Mouse (Mus musculus): ENCODE data around the gene Ly6g6c.

DNA sequence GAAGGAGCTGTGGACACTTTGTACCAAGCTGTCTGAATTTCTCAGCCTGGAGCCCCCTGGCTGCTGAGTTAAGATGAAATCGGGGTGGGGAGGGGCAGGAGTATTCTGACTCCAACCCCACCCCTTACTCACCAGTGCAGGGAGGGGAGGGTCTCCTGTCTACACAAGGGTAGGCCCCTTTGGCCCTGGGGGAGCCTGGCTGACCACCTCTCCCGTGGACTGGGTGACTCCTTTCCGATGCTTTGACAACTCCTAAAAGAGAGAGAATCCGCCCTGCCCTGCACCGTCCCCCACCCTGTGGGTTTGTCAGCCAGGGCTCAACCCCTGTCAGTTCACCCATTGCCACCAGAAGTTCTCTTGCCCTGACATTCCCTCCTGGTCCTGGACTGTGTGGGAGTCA, 39.0 kb upstream of the Ly6g6c start:
- TF ChIP-seq CTCF (IDR thresholded peaks at IDR 0.05; ENCODE audit: low read depth, low read length), result no peak
- TF ChIP-seq POLR2A (IDR thresholded peaks at IDR 0.05; ENCODE audit: insufficient read depth, low read length), result no peak
- no peak for TF ChIP-seq EP300 (IDR thresholded peaks at IDR 0.05; ENCODE audit: insufficient read depth, low read depth, low read length)

All from ES-Bruce4 (cell line).